Mouse (Mus musculus) embryonic fibroblast, embryonic 13.5 days (primary cell): Measurements from ENCODE around the gene Ces4a. TPM values are rescaled to one million over a fixed set of nuclear protein-coding genes. Genes with fewer than 3 reads are reported as not detected.
A peak's percentile ranks its signal among the peaks of the same experiment; 100 is the strongest.

Source experiments
- H3K27ac ChIP-seq: 2 replicates; pipeline ENCODE4 v1.5.1; 2012; ENCODE audit warnings: low read length, control low read depth, inconsistent platforms; ENCODE audit not compliant: insufficient read depth
- H3K4me1 ChIP-seq: 2 replicates; pipeline ENCODE4 v1.6.1; 2011; ENCODE audit warnings: low read length; ENCODE audit not compliant: control insufficient read depth, insufficient read depth
- H3K4me3 ChIP-seq: 2 replicates; pipeline ENCODE4 v1.5.1; 2011; ENCODE audit warnings: mild to moderate bottlenecking, control low read depth, low read length; ENCODE audit not compliant: insufficient read depth
- CTCF ChIP-seq: IDR thresholded peaks from 2 replicates; pipeline ENCODE4 v1.5.1; 2011; ENCODE audit warnings: mild to moderate bottlenecking, control low read depth, low read length, moderate library complexity, borderline replicate concordance; ENCODE audit not compliant: insufficient read depth
- POLR2A ChIP-seq: IDR thresholded peaks from 2 replicates; pipeline ENCODE4 v1.6.1; 2011; ENCODE audit warnings: low read depth, mild to moderate bottlenecking, control low read depth, low read length, moderate library complexity
- polyA plus RNA-seq: library from polyadenylated mRNA; stranded (reverse); fragments of >200 nt; gene quantifications from 2 replicates; pipeline ENCODE4 v1.2.4, GENCODE M21; 2011; ENCODE audit warnings: low read depth; ENCODE audit not compliant: missing spikeins, insufficient read length

The Ces4a gene
- polyA plus RNA-seq, 1 experiment = not detected

DNA sequence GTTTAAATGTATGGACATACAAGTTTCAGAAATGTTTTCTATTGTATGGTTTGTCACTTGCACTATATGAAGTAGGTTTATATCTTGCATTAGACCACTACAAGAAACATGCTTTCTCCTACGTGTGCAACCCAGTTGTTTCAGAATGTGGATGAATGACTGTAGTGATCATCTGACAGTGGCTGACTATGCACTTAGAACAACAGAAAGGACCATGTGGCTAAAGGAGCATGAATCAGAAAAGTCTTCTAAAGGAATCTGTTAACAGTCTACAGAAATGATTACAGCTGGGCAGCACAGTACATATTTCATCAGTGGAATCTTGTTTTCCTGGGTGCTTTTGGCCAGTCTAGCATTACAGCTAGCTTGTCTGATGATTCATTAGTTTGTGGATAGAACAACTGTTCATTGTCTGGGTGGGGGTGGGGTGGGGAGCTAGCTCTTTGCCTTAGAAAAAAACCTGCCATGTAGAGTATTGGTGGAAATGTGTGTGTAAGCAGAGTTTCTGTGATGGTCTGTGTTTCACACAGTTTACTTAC lies 54.9 kb downstream of the Ces4a start:
- H3K27ac ChIP-seq = peak overlapping the region; percentile 68
- H3K4me3 ChIP-seq = no peak overlapping the region
- TF ChIP-seq CTCF (no peak), POLR2A (no peak)
- H3K4me1 ChIP-seq = peaks cover 11% of the 10 kb centered on the region

DNA sequence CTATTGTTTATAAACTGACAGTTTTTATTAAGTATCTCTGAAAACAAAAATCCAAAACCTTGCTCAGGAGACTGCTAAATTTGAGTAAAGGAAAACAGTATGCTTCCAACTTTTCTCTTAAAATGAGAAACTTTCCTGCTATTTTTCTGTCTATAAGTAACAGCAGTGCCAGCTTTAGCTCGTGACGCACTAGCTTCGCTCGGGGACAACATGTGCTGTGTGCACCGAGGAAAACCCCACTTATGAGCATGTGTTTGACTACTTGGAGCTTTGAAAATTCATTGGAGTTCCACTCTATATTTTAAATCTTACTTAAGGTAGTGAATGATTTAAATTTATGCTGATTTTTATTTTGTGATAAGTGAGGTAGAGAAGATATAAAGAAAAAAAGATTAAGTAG lies 60.6 kb downstream of the Ces4a start:
- Histone ChIP-seq H3K4me1 (no peaks in the 10 kb centered on the region), H3K27ac (no peak overlapping the region), H3K4me3 (no peak overlapping the region)
- TF ChIP-seq CTCF (no peak), POLR2A (no peak)

Other genes starting within 250 kb of the Ces4a start
- gene Ces2e, start 205.5 kb upstream of the Ces4a start, polyA plus RNA-seq = 0.25 TPM in 1 of 2 replicates, not detected in the other
- gene Ces2f, start 184.4 kb upstream of the Ces4a start, polyA plus RNA-seq = not detected in 2 replicates
- gene Ces2g, start 170.1 kb upstream of the Ces4a start, polyA plus RNA-seq = 0.18 and 0.30 TPM in 2 replicates
- not detected in 2 replicates for gene Ces2h, start 130.9 kb upstream of the Ces4a start, polyA plus RNA-seq
- not detected in 2 replicates for gene Ces3a, start 83.2 kb upstream of the Ces4a start, polyA plus RNA-seq
- not detected in 2 replicates for gene Ces3b, start 48.0 kb upstream of the Ces4a start, polyA plus RNA-seq
- 111 and 145 TPM in 2 replicates for gene Cbfb, start 38.9 kb downstream of the Ces4a start, polyA plus RNA-seq
- gene D230025D16Rik, start 93.3 kb downstream of the Ces4a start, polyA plus RNA-seq = 19.5 and 24.7 TPM in 2 replicates
- gene B3gnt9, start 123.4 kb downstream of the Ces4a start, polyA plus RNA-seq = 25.8 and 33.2 TPM in 2 replicates
- 12.5 and 15.0 TPM in 2 replicates for gene Tradd, start 132.8 kb downstream of the Ces4a start, polyA plus RNA-seq
- 3.9 and 4.3 TPM in 2 replicates for gene Fbxl8, start 132.8 kb downstream of the Ces4a start, polyA plus RNA-seq
- 1.2 and 1.7 TPM in 2 replicates for gene Hsf4, start 138.0 kb downstream of the Ces4a start, polyA plus RNA-seq
- gene Nol3, start 144.3 kb downstream of the Ces4a start, polyA plus RNA-seq = 3.0 and 3.4 TPM in 2 replicates
- gene 4931428F04Rik, start 158.1 kb downstream of the Ces4a start, polyA plus RNA-seq = 5.2 and 6.2 TPM in 2 replicates
- gene Exoc3l, start 164.3 kb downstream of the Ces4a start, polyA plus RNA-seq = 0.55 TPM in 1 of 2 replicates, not detected in the other
- gene E2f4, start 165.9 kb downstream of the Ces4a start, polyA plus RNA-seq = 42.6 and 43.9 TPM in 2 replicates
- gene Elmo3, start 173.8 kb downstream of the Ces4a start, polyA plus RNA-seq = 1.6 and 2.5 TPM in 2 replicates
- gene Lrrc29, start 194.5 kb downstream of the Ces4a start, polyA plus RNA-seq = 1.2 and 1.6 TPM in 2 replicates
- 54.3 and 69.1 TPM in 2 replicates for gene Tmem208, start 194.6 kb downstream of the Ces4a start, polyA plus RNA-seq
- 16.0 and 22.6 TPM in 2 replicates for gene Fhod1, start 216.2 kb downstream of the Ces4a start, polyA plus RNA-seq
- gene Slc9a5, start 217.0 kb downstream of the Ces4a start, polyA plus RNA-seq = 8.9 and 10.3 TPM in 2 replicates
- 3.7 and 3.9 TPM in 2 replicates for gene Plekhg4, start 241.5 kb downstream of the Ces4a start, polyA plus RNA-seq